Mouse (Mus musculus) forebrain, embryonic 15.5 days (tissue): ENCODE data around the gene Rad18. TPM values are rescaled to one million over a fixed set of nuclear protein-coding genes. Genes with fewer than 3 reads are reported as not detected.

Source experiments
- ATAC-seq: fragments of 200-750 bp; cut with Nextera tagmentation; replicated peaks from 2 replicates; pipeline ENCODE4 v1.8.0; 2017; ENCODE audit warnings: mild to moderate bottlenecking, moderate TSS enrichment, moderate library complexity
- H3K27ac ChIP-seq: fragments of 300-500 bp; sonication (generic); replicated peaks from 2 replicates; pipeline ENCODE4 v1.5.1; 2015; ENCODE audit warnings: mild to moderate bottlenecking, inconsistent platforms
- H3K27me3 ChIP-seq: fragments of 300-500 bp; sonication (generic); 2 replicates; pipeline ENCODE4 v1.6.1; 2015; ENCODE audit warnings: inconsistent platforms
- H3K36me3 ChIP-seq: fragments of 300-500 bp; sonication (generic); 2 replicates; pipeline ENCODE4 v1.6.1; 2015; ENCODE audit warnings: mild to moderate bottlenecking, inconsistent platforms
- H3K4me1 ChIP-seq: fragments of 300-500 bp; sonication (generic); 2 replicates; pipeline ENCODE4 v1.6.1; 2015; ENCODE audit warnings: inconsistent platforms
- H3K4me2 ChIP-seq: fragments of 300-500 bp; sonication (generic); replicated peaks from 2 replicates; pipeline ENCODE4 v1.6.1; 2015; ENCODE audit warnings: mild to moderate bottlenecking, inconsistent platforms
- H3K4me3 ChIP-seq: fragments of 300-500 bp; sonication (generic); 2 replicates; pipeline ENCODE4 v1.5.1; 2015; ENCODE audit warnings: mild to moderate bottlenecking, inconsistent platforms
- H3K9ac ChIP-seq: fragments of 300-500 bp; sonication (generic); replicated peaks from 2 replicates; pipeline ENCODE4 v1.6.1; 2015; ENCODE audit warnings: mild to moderate bottlenecking, inconsistent platforms
- H3K9me3 ChIP-seq: fragments of 300-500 bp; sonication (generic); 2 replicates; pipeline ENCODE4 v1.6.1; 2016; ENCODE audit warnings: inconsistent platforms
- WGBS: fragments of 180-500 bp; shearing (Covaris S2); methylation state at CpG from one replicate; pipeline ENCODE4 v1.1.7; 2015; ENCODE audit warnings: mixed read lengths; 5-methylcytosine and 5-hydroxymethylcytosine counted together
- polyA plus RNA-seq: library from polyadenylated mRNA; unstranded; fragments of >200 nt; fragmentation: Nextera tagmentation; extraction: Ambion mirVana; gene quantifications from 2 replicates; pipeline ENCODE4 v1.2.1, GENCODE M21; 2015

Gene Rad18
- 21.2 and 23.0 TPM in 2 replicates for polyA plus RNA-seq

DNA sequence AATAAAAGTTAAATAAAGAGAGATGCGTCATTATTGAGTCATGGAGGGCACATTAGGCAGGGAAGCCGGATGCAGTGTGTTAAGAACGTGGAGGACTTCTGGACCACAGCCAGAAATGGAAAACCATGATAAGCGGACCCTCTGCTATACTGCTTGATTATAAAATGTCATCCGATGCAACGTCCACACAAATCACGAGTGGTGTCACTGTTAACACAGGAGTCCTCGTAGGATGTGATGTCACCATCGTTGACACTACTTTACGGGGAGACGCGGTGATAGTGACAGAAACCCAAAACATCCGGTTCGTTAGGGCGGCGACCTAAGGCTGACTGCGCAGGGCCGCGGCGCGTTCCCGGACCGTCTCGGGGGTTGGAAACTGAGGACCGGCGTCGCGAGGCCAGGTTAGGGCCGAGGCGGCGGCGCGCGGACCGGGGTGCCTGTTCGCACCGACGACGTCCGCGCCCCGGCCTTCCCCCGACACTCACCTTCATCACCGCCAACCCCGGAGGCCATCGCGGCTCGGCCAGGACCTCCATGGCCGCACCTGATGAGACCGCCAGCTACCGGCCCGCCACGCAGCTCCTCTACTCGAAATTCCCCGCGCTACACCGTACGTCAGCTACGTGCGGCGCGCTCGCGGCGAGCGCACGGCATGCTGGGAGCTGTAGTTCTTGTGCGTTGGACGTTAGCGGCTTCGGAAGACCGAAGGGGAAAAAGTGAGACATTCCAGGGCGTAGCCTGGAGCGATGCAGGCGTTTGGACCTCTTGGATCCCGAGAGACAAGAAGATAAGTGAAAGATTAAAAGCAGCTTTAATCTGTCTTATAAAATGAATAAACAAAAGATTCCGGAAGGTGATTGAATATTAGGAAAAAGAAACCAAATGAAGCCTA lies at the start of gene Rad18:
Gene Rad18 (minus strand): TSS at position 631 of the 895 bp plus-strand sequence.
- Histone ChIP-seq H3K36me3 (no peaks in the 10 kb centered on the region), H3K9me3 (no peaks in the 10 kb centered on the region), H3K4me1 (peaks cover 13% of the 10 kb centered on the region), H3K4me3 (peak within 1 kb of the TSS; percentile 85), H3K27ac (no peak within 1 kb of the TSS; the same call in 1 of the 2 replicates), H3K27me3 (no peaks in the 10 kb centered on the region), H3K4me2 (peak within 1 kb of the TSS; percentile 83), H3K9ac (peak within 1 kb of the TSS; percentile 57)
- WGBS: under 1% methylated on average over 77 of the region's 77 CpGs
- ATAC-seq: peak; percentile 94

DNA sequence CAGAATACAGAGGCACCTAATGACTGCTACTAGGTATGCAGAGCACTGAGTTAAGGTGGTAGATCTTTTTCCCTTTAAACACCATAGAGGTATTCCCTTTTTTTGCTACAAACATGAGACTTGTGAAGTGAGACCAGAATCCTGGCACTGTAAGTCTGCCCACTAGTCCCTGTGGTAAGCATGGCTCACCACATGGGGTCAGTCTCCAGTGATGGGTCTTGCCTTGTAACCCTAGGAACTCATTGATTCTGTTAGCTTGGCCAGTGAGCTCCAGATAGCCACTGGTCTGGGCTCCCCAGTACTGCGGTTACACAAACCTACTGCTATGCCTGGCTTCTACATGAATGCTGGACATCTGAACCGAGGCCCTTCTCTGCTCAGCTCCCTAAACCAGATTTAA lies 45.8 kb upstream of the Rad18 start:
- ATAC-seq: no peak
- 95% methylated on average over 2 of the region's 2 CpGs for WGBS

DNA sequence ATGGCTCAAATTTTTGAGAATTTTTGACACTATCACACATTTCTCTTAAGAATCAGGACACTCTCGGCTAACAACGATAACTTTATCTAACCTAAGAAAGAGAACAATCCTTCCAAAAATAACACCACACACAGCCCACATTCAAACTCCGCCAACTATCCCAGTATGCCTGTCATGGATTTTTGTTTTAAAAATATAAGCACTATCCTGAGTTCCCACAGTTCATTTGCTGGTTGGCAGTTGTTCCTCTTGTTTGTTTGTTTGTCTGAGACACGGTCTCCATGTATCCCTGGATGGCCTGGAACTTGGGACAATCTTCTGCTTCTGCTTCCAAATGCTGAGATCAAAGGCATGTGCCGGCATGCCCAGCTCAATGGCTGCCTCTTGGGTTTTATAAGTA lies 45.3 kb upstream of the Rad18 start:
- 93% methylated on average over 5 of the region's 5 CpGs for WGBS
- Histone ChIP-seq H3K36me3 (peaks cover 79% of the 10 kb centered on the region), H3K4me1 (0 out of 2 replicates have a peak, but pooled peaks cover under 1% of the 10 kb centered on the region)

More for the DNA sequence above, 45.8 kb upstream of the Rad18 start:
- Histone ChIP-seq H3K27me3 (no peaks in the 10 kb centered on the region), H3K9me3 (no peaks in the 10 kb centered on the region), H3K4me3 (no peak overlapping the region), H3K4me1 (no peaks in the 10 kb centered on the region), H3K27ac (no peak overlapping the region), H3K36me3 (peaks cover 83% of the 10 kb centered on the region), H3K9ac (no peak overlapping the region), H3K4me2 (no peak overlapping the region)

DNA sequence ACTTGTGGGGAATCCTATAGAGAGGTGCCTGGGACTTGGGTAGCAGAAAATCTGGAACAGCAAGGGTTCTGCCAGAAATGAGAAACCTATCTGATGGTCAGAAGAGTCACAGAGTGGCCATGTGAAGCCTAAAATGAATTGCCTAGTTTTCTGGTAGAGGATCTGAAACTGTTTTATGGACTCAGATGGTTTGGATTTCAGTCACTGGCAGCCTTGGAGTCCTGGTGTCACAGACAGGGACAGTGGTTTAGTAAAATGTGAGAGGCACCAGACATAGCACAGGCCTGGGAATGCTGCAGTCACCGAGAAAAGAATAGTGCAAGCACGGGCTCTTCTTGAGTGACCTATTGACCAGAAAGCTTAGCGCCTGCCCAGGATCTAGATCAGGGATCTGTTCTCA lies 43.1 kb upstream of the Rad18 start:
- no peak overlapping the region for H3K27ac ChIP-seq
- no peaks in the 10 kb centered on the region for H3K27me3 ChIP-seq
- no peak overlapping the region for H3K9ac ChIP-seq
- H3K9me3 ChIP-seq: no peaks in the 10 kb centered on the region
- H3K36me3 ChIP-seq: peaks cover 75% of the 10 kb centered on the region
- H3K4me3 ChIP-seq: no peak overlapping the region
- H3K4me2 ChIP-seq: no peak overlapping the region
- 94% methylated on average over 3 of the region's 3 CpGs for WGBS
- ATAC-seq: no peak
- 0 out of 2 replicates have a peak, but pooled peaks cover 5% of the 10 kb centered on the region for H3K4me1 ChIP-seq

More for the DNA sequence above, 45.3 kb upstream of the Rad18 start:
- Histone ChIP-seq H3K27me3 (no peaks in the 10 kb centered on the region), H3K9me3 (no peaks in the 10 kb centered on the region), H3K9ac (no peak overlapping the region), H3K27ac (no peak overlapping the region), H3K4me3 (no peak overlapping the region), H3K4me2 (no peak overlapping the region)
- no peak for ATAC-seq

DNA sequence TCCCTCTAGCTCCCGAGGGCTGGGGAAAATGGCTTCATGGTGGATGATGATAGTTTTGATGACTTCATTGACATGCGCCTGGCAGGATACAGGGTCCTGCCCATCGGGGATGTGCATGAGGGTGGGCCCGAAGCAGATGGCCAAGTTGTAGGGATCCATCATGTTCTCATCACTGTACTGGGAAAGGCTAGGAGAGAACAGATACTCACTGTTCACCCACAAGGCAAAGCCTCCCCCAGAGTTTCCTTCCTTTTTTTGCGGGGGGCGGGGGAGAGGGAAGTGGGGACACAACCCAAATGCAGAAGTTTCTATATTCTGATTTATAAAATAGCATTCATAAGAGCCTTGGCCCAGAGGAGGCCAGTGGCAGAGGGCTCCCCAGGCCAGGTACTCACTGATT lies 42.4 kb upstream of the Rad18 start:
- Histone ChIP-seq H3K9me3 (no peaks in the 10 kb centered on the region), H3K4me2 (no peak overlapping the region), H3K4me1 (0 out of 2 replicates have a peak, but pooled peaks cover 5% of the 10 kb centered on the region), H3K4me3 (no peak overlapping the region), H3K27me3 (no peaks in the 10 kb centered on the region), H3K27ac (no peak overlapping the region), H3K36me3 (peaks cover 75% of the 10 kb centered on the region), H3K9ac (no peak overlapping the region)
- WGBS: 92% methylated on average over 6 of the region's 6 CpGs
- no peak for ATAC-seq

DNA sequence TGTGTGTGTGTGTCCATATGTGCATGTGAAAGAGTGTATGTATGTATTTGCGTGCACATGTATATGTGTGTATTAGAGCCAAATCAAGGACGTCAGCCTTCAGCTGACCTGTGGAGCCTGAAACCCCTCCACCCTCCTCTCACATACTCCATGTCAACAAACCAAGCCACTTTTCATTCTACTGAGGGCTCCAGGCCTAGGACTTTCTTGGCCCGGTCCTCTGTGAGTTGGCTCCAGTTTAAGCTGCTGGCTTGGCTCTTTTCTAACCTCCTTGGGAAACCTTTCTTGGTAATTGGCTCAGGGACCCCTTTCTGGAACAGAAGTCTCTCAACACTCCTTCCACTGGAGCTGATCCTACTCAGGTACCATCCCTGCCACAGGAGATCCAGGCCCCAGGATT lies 40.0 kb upstream of the Rad18 start:
- ATAC-seq: no peak
- peaks cover 76% of the 10 kb centered on the region for H3K36me3 ChIP-seq

DNA sequence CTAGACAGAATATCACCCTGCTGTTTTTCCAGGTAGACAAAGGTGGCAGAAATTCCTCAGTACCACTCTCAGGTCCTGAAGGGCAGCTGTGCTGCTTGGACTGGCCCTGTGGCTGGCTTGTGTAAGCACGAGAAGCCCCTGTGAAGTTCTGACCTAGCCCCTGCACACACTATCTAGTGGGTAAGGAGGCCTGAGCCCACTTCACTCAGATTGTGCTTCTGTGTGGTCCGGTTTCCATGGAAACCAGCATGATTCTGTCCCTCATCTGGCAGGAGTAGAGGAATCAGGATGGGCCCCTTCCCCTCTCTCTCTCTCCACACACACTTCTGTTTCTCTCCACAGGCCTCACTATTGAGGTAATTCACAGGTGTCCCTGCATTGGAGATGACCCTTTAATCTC lies 38.6 kb upstream of the Rad18 start:
- Histone ChIP-seq H3K4me2 (no peak overlapping the region), H3K4me3 (no peak overlapping the region), H3K9me3 (no peaks in the 10 kb centered on the region), H3K27ac (no peak overlapping the region), H3K4me1 (0 out of 2 replicates have a peak, but pooled peaks cover 10% of the 10 kb centered on the region), H3K9ac (no peak overlapping the region), H3K27me3 (no peaks in the 10 kb centered on the region), H3K36me3 (peaks cover 78% of the 10 kb centered on the region)
- WGBS: 69% methylated on average over 2 of the region's 2 CpGs
- ATAC-seq: no peak

More for the DNA sequence above, 40.0 kb upstream of the Rad18 start:
- H3K4me3 ChIP-seq: no peak overlapping the region
- H3K4me2 ChIP-seq: no peak overlapping the region
- H3K27me3 ChIP-seq: no peaks in the 10 kb centered on the region
- no peak overlapping the region for H3K9ac ChIP-seq
- H3K9me3 ChIP-seq: no peaks in the 10 kb centered on the region
- 75% methylated on average over 3 of the region's 3 CpGs for WGBS
- 0 out of 2 replicates have a peak, but pooled peaks cover 10% of the 10 kb centered on the region for H3K4me1 ChIP-seq
- H3K27ac ChIP-seq: no peak overlapping the region

DNA sequence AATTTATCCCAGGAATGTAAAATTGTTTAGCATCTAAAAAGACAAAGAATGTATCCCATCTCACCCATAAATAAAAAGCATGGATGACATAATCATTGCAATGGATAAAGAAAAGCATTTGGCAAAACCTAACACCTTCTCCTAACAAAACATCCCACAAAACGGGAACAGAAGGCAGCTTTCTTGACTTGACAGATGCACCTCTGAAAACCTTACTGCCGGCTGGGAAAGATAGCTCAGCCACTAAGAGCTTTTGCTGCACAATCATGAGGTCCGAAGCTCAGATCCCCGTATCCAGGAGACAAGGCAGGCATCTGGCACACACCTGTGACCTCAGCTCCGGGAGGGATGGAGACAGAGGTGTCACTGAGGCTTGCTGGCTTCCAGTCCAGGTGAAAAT lies 37.5 kb upstream of the Rad18 start:
- H3K4me2 ChIP-seq: no peak overlapping the region
- no peak for ATAC-seq
- no peak overlapping the region for H3K4me3 ChIP-seq
- H3K27me3 ChIP-seq: no peaks in the 10 kb centered on the region
- H3K27ac ChIP-seq: peak overlapping the region; percentile 78
- WGBS: 55% methylated on average over 5 of the region's 5 CpGs
- H3K9ac ChIP-seq: no peak overlapping the region
- no peaks in the 10 kb centered on the region for H3K9me3 ChIP-seq
- H3K36me3 ChIP-seq: peaks cover 74% of the 10 kb centered on the region
- H3K4me1 ChIP-seq: peaks cover 18% of the 10 kb centered on the region

DNA sequence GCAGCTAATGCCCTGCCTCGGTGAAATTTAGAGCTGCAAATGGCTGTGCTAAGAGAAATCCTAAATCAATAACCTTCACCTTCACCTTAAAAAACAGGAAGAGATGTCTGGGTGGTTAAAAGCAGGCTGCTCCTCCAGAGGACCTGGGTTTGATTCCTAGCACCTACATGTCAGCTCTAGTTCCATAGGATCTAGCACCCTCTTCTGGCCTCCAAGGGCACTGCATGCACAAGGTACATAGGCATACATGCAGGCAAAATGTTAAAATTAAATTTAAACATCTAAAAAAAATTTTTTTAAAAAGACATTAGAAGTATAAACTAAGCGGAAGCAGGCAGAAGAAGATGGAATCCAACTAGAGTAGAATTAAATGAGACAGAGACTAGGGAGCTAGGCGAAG lies 35.9 kb upstream of the Rad18 start:
- H3K9ac ChIP-seq: no peak overlapping the region
- 99% methylated on average over 3 of the region's 3 CpGs for WGBS
- H3K36me3 ChIP-seq: peaks cover 67% of the 10 kb centered on the region
- no peaks in the 10 kb centered on the region for H3K27me3 ChIP-seq
- no peak overlapping the region for H3K4me2 ChIP-seq
- no peak overlapping the region for H3K4me3 ChIP-seq
- H3K4me1 ChIP-seq: peaks cover 26% of the 10 kb centered on the region
- no peak overlapping the region for H3K27ac ChIP-seq
- no peak for ATAC-seq
- no peaks in the 10 kb centered on the region for H3K9me3 ChIP-seq

DNA sequence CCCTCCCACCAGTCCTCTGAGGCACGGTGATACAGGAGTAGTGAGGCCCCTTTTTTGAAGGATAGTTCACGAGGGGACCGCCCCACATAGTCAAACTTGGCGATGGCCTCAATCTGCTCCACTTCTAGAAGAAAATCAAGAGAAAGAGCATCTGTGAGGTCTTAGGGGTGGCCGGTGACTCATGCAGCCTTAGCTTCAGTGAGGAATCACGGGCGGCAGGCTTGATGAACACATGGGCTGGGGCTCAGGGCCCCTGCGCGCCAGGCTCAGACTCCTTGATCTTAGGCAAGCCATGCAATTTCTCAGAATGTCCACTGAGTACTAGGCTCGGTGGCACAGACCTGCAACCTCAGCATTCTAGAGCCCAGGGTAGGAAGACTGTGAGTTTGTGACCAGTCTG lies 34.9 kb upstream of the Rad18 start:
- Histone ChIP-seq H3K4me3 (no peak overlapping the region), H3K4me1 (peaks cover 23% of the 10 kb centered on the region), H3K9ac (no peak overlapping the region), H3K9me3 (no peaks in the 10 kb centered on the region), H3K36me3 (peaks cover 73% of the 10 kb centered on the region), H3K4me2 (no peak overlapping the region), H3K27ac (no peak overlapping the region), H3K27me3 (no peaks in the 10 kb centered on the region)
- no peak for ATAC-seq
- 98% methylated on average over 10 of the region's 10 CpGs for WGBS

DNA sequence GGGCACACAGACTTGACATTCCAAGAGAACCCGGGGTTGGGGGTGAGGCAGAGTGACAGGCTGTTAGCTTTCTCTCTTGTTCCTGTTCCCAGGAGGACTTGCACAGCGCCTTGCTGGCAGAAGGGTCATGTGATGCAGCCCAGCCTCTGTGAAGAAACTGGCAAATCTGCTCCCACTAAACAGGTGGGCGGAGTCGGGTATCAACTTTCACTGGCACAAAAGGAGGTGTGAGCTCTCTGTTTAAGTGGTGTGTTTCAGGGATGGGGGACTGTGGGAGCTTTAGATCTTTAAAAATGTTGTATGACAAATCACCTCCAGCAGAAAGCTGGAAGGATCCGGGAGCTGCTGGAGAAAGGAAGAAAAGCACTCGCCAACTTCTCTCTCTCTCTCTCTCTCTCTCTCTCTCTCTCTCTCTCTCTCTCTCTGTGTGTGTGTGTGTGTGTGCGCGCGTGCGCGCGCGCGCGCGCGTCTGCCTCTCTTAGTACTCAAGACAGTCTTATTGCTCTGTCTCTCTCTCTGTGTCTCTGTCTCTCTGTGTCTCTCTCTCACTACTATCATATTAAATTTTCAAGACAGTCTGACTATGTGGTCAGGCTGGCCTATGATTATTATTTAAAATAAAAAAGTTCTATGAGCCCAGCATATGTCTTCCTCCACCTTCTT lies 32.4 kb upstream of the Rad18 start:
- 0% methylated on average over 17 of the region's 17 CpGs for WGBS
- H3K9me3 ChIP-seq: no peaks in the 10 kb centered on the region
- H3K27ac ChIP-seq: peak overlapping the region; percentile 62
- no peaks in the 10 kb centered on the region for H3K27me3 ChIP-seq
- peaks cover 21% of the 10 kb centered on the region for H3K4me1 ChIP-seq
- no peak overlapping the region for H3K9ac ChIP-seq
- peak; percentile 87 for ATAC-seq
- H3K36me3 ChIP-seq: peaks cover 66% of the 10 kb centered on the region
- no peak overlapping the region for H3K4me3 ChIP-seq
- H3K4me2 ChIP-seq: peak overlapping the region; percentile 24; the same call in 1 of the 2 replicates

DNA sequence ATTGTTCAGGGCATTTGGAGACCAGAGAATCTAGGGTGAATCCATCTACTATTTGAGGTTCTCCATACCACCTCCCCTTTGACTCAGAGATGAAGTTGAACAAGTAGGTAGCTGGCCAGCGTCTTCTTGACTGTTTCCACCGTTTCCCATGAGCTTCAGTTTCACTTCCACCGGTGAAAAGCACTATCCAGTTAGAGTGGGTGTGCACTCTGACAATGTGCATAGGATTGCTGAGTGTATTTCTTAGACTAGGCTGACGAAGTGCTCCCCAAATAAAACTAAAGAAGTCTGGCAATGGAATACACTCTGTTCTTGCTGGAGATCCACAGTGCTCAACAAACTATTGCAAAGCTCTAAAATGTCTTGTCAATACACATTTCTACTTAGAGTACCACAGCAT lies 29.0 kb upstream of the Rad18 start:
- WGBS: 89% methylated on average over 4 of the region's 4 CpGs
- H3K9ac ChIP-seq: no peak overlapping the region
- H3K36me3 ChIP-seq: peaks cover 60% of the 10 kb centered on the region
- H3K27ac ChIP-seq: no peak overlapping the region
- H3K27me3 ChIP-seq: no peaks in the 10 kb centered on the region
- H3K4me2 ChIP-seq: no peak overlapping the region
- no peak for ATAC-seq
- no peaks in the 10 kb centered on the region for H3K9me3 ChIP-seq
- peaks cover 16% of the 10 kb centered on the region for H3K4me1 ChIP-seq
- H3K4me3 ChIP-seq: no peak overlapping the region
